Mouse (Mus musculus) hindbrain, postnatal 0 days (tissue): ENCODE measurements around the gene Dok1. TPM values are rescaled to one million over a fixed set of nuclear protein-coding genes. Genes with fewer than 3 reads are reported as not detected.

ENCODE experiments used
- ATAC-seq: fragments of 200-750 bp; cut with Nextera tagmentation; 2 replicates; pipeline ENCODE4 v1.8.0; 2017; ENCODE audit warnings: mild to moderate bottlenecking, moderate TSS enrichment, moderate library complexity
- DNase-seq: peaks from one replicate; pipeline ENCODE4 v3.0.0-alpha.2; 2015; ENCODE audit warnings: low spot score
- H3K27ac ChIP-seq: fragments of 300-500 bp; sonication (generic); 2 replicates; pipeline ENCODE4 v1.5.1; 2014; ENCODE audit warnings: mild to moderate bottlenecking
- H3K27me3 ChIP-seq: fragments of 300-500 bp; sonication (generic); 2 replicates; pipeline ENCODE4 v1.6.1; 2014; ENCODE audit warnings: low read length, mixed read lengths; ENCODE audit not compliant: insufficient read depth
- H3K36me3 ChIP-seq: fragments of 300-500 bp; sonication (generic); 2 replicates; pipeline ENCODE4 v1.6.1; 2014; ENCODE audit warnings: low read length, mixed read lengths; ENCODE audit not compliant: insufficient read depth
- H3K4me1 ChIP-seq: fragments of 300-500 bp; sonication (generic); 2 replicates; pipeline ENCODE4 v1.6.1; 2014; ENCODE audit warnings: antibody characterized with exemption, low read length, mixed read lengths; ENCODE audit not compliant: insufficient read depth
- H3K4me2 ChIP-seq: fragments of 300-500 bp; sonication (generic); 2 replicates; pipeline ENCODE4 v1.6.1; 2014; ENCODE audit warnings: low read depth, mild to moderate bottlenecking, low read length, moderate library complexity, mixed read lengths
- H3K4me3 ChIP-seq: fragments of 300-500 bp; sonication (generic); 2 replicates; pipeline ENCODE4 v1.5.1; 2014; ENCODE audit warnings: low read length
- H3K9ac ChIP-seq: fragments of 300-500 bp; sonication (generic); replicated peaks from 2 replicates; pipeline ENCODE4 v1.6.1; 2014; ENCODE audit warnings: mild to moderate bottlenecking, low read length, moderate library complexity, mixed read lengths
- H3K9me3 ChIP-seq: fragments of 300-500 bp; sonication (generic); 2 replicates; pipeline ENCODE4 v1.6.1; 2016; ENCODE audit warnings: low read length, mixed read lengths
- CTCF ChIP-seq: IDR thresholded peaks from 2 replicates; pipeline ENCODE4 v1.5.1; 2016; ENCODE audit warnings: antibody characterized with exemption, control low read depth, low read depth
- WGBS: fragments of 180-500 bp; shearing (Covaris S2); extraction: QIAGEN DNeasy Blood & Tissue Kit; methylation state at CpG from one replicate; pipeline ENCODE4 v1.1.7; 2014; 5-methylcytosine and 5-hydroxymethylcytosine counted together
- polyA plus RNA-seq: library from polyadenylated mRNA; unstranded; fragments of >200 nt; fragmentation: Nextera tagmentation; extraction: Ambion mirVana; gene quantifications from 2 replicates; pipeline ENCODE4 v1.2.1, GENCODE M21; 2015
- total RNA-seq: library from RNA; depleted of rRNA; stranded (reverse); fragments of >200 nt; gene quantifications from 2 replicates; pipeline ENCODE4 v1.2.3, GENCODE M21; 2014

The Dok1 gene
- total and polyA plus RNA-seq, 2 experiments from 2014 or later = 2.5 to 4.3 TPM

DNA sequence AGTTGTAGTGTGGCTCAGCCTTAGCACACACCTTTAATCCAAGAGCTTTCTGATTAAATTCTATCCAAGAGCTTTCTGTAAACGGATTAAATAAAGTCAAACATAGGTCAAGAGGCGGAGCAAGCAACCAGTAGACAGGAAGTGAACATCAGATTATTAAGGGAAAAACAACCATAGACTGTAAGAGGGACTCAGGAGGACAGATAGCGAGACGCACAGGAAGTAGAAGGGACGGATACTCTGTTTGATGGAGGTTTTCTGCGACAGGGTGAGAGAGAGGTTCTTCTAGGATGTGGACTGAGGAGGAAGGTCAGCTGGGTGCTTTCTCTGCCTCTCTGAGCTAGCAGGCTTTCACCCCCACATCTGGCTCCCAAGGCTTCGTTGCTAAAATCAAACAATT lies 23.3 kb downstream of the Dok1 start:
- Histone ChIP-seq H3K27me3 (no peaks in the 10 kb centered on the region), H3K4me2 (no peak overlapping the region), H3K4me1 (no peaks in the 10 kb centered on the region), H3K27ac (no peak overlapping the region), H3K9me3 (no peaks in the 10 kb centered on the region), H3K9ac (no peak overlapping the region), H3K36me3 (no peaks in the 10 kb centered on the region), H3K4me3 (no peak overlapping the region)
- ATAC-seq (no peak), DNase-seq (no peak)
- no peak for TF ChIP-seq CTCF
- WGBS = 75% methylated on average over 7 of the region's 7 CpGs

DNA sequence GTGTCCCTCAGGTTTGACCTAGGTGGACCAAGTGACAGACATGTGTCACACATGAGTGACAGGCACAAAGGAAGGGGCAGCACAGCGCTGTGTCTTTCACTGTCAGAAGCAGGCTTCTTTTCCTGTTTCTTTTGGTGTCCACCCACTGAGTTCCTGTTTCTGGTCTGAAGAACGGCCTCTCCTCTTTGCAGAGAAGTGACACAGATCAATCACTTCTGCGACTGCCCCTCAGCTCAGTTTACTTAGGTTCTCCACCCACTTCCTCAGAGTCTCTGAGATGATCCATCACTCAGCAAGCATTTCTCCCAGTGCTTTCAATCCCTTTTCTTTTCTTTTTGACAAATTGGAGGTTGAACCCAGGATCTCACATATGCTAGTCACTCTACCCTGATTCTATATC lies 24.6 kb downstream of the Dok1 start:
- no peak overlapping the region for H3K27ac ChIP-seq
- H3K4me2 ChIP-seq = no peak overlapping the region
- 57% methylated on average over 3 of the region's 3 CpGs for WGBS
- H3K4me3 ChIP-seq = no peak overlapping the region
- H3K4me1 ChIP-seq = no peaks in the 10 kb centered on the region
- ATAC-seq (no peak), DNase-seq (no peak)
- no peaks in the 10 kb centered on the region for H3K36me3 ChIP-seq
- no peak for TF ChIP-seq CTCF
- no peaks in the 10 kb centered on the region for H3K27me3 ChIP-seq
- no peak overlapping the region for H3K9ac ChIP-seq
- no peaks in the 10 kb centered on the region for H3K9me3 ChIP-seq

DNA sequence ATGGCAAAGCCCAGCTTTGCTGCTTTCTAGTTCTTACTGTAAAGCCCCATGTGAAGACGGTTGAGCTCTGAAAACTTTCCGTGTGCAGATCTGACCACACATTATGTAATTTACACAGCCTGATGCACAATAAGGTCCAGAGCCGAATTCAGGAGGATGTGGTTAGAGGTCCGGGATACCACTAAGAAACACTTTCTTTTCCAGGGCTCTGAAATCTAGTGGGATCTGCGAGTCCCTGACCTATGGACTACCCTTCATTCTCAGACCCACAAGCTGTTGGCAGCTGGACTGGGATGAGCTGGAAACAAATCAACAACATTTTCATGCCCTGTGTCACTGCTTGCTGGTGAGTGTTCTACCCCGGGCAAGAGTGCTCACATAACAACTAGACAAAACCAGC lies 27.2 kb downstream of the Dok1 start:
- H3K4me2 ChIP-seq = no peak overlapping the region
- H3K4me3 ChIP-seq = no peak overlapping the region
- H3K4me1 ChIP-seq = no peaks in the 10 kb centered on the region
- no peak for ATAC-seq
- H3K27ac ChIP-seq = no peak overlapping the region
- no peaks in the 10 kb centered on the region for H3K27me3 ChIP-seq
- DNase-seq = no peak
- H3K36me3 ChIP-seq = no peaks in the 10 kb centered on the region
- no peak overlapping the region for H3K9ac ChIP-seq
- 88% methylated on average over 6 of the region's 6 CpGs for WGBS
- no peaks in the 10 kb centered on the region for H3K9me3 ChIP-seq
- no peak for TF ChIP-seq CTCF

- no peaks in the 10 kb centered on the region for H3K27me3 ChIP-seq
- no peak for DNase-seq
- 83% methylated on average over 10 of the region's 10 CpGs for WGBS
- H3K36me3 ChIP-seq = no peaks in the 10 kb centered on the region
- no peak overlapping the region for H3K9ac ChIP-seq
- no peak overlapping the region for H3K4me2 ChIP-seq
- no peak overlapping the region for H3K27ac ChIP-seq
- no peaks in the 10 kb centered on the region for H3K4me1 ChIP-seq
- H3K9me3 ChIP-seq = no peaks in the 10 kb centered on the region
- ATAC-seq = no peak
- H3K4me3 ChIP-seq = no peak overlapping the region
- TF ChIP-seq CTCF = no peak
Measured at GRCm38 (mm10) chr6:83005444-83006011, 27.7 kb downstream of the Dok1 start.

- no peak for DNase-seq
- Histone ChIP-seq H3K9ac (no peak overlapping the region), H3K4me1 (no peaks in the 10 kb centered on the region), H3K9me3 (no peaks in the 10 kb centered on the region), H3K4me3 (no peak overlapping the region), H3K4me2 (no peak overlapping the region), H3K36me3 (no peaks in the 10 kb centered on the region), H3K27ac (no peak overlapping the region), H3K27me3 (no peaks in the 10 kb centered on the region)
- no peak for TF ChIP-seq CTCF
- 51% methylated on average over 7 of the region's 7 CpGs for WGBS
- ATAC-seq = no peak
Measured at GRCm38 (mm10) chr6:83004872-83005271, 28.4 kb downstream of the Dok1 start.

DNA sequence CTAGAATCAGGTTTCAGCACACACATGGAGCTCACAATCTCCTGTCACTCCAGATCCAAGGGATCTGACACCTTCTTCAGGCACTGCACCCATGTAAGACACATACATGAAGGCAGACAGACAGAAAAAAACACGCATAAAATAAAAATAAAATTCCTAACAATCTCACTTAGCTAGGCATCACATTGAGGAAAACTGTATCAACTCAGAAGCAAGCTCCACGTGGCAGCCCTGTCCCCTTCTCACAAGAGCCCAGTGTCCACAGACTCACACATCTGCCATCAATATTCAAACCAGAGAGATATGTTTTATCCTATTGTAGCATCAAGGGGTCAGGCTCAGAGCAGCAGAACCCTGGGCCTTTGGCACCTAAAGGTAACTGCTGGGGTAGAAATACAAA lies 29.0 kb downstream of the Dok1 start:
- H3K4me1 ChIP-seq = no peaks in the 10 kb centered on the region
- H3K4me3 ChIP-seq = no peak overlapping the region
- ATAC-seq = no peak
- no peaks in the 10 kb centered on the region for H3K27me3 ChIP-seq
- no peak for DNase-seq
- no peak overlapping the region for H3K4me2 ChIP-seq
- H3K36me3 ChIP-seq = no peaks in the 10 kb centered on the region
- H3K9ac ChIP-seq = no peak overlapping the region
- H3K9me3 ChIP-seq = no peaks in the 10 kb centered on the region
- TF ChIP-seq CTCF = no peak
- H3K27ac ChIP-seq = no peak overlapping the region
- WGBS = 80% methylated on average over 2 of the region's 2 CpGs

GRCm38 (mm10) chr6:83003850-83004249 lies 29.4 kb downstream of the Dok1 start:
- Histone ChIP-seq H3K27me3 (no peaks in the 10 kb centered on the region), H3K9me3 (no peaks in the 10 kb centered on the region), H3K36me3 (no peaks in the 10 kb centered on the region), H3K4me1 (no peaks in the 10 kb centered on the region), H3K27ac (no peak overlapping the region), H3K4me2 (no peak overlapping the region), H3K9ac (no peak overlapping the region), H3K4me3 (no peak overlapping the region)
- ATAC-seq (no peak), DNase-seq (no peak)
- 82% methylated on average over 5 of the region's 5 CpGs for WGBS
- TF ChIP-seq CTCF = no peak
